Mouse (Mus musculus) cerebellum, adult 2 months (tissue): ENCODE results near the gene Tbc1d9b.

Source experiments
- CTCF ChIP-seq: fragments of 200-500 bp; IDR thresholded peaks from 2 replicates; pipeline ENCODE4 v1.5.1; 2011; ENCODE audit warnings: low read depth, mild to moderate bottlenecking, control low read depth, low read length, moderate library complexity, borderline replicate concordance; ENCODE audit not compliant: insufficient read depth
- POLR2A ChIP-seq: fragments of 200-500 bp; IDR thresholded peaks from 2 replicates; pipeline ENCODE4 v1.6.1; 2011; ENCODE audit warnings: low read length, control low read depth, borderline replicate concordance; ENCODE audit not compliant: insufficient read depth

DNA sequence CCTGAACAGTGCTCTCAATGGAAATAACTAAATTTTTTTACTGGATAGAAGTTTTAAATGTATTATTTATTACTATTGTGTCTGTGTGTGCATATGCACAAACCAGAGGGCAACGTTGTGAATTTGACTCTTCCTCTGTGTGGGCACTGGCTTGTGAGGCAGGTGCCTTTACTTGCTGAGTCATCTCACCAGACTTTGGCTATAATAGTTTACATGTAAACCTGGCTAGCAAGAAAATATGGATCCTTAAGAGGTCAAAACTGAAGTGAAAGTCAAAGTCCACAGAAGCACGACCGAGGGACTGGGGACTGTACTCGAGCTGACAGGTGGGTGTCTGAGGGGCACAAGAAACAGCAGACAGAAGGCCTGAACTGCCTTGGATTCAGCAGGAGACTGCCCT, 51.5 kb downstream of the Tbc1d9b start:
- no peak for TF ChIP-seq CTCF
- TF ChIP-seq POLR2A = no peak
